Mouse (Mus musculus) forebrain, embryonic 16.5 days (tissue): ENCODE measurements around the gene Capzb. TPM values are rescaled to one million over a fixed set of nuclear protein-coding genes. Genes with fewer than 3 reads are reported as not detected.

ENCODE experiments used
- ATAC-seq: fragments of 200-750 bp; cut with Nextera tagmentation; 2 replicates; pipeline ENCODE4 v1.8.0; 2017; ENCODE audit warnings: mild to moderate bottlenecking, moderate library complexity
- H3K27ac ChIP-seq: fragments of 300-500 bp; sonication (generic); 2 replicates; pipeline ENCODE4 v1.5.1; 2014; ENCODE audit warnings: low read length, control low read depth
- H3K27me3 ChIP-seq: fragments of 300-500 bp; sonication (generic); replicated peaks from 2 replicates; pipeline ENCODE4 v1.6.1; 2014; ENCODE audit warnings: low read length; ENCODE audit not compliant: control insufficient read depth, insufficient read depth
- H3K36me3 ChIP-seq: fragments of 300-500 bp; sonication (generic); 2 replicates; pipeline ENCODE4 v1.6.1; 2014; ENCODE audit not compliant: control insufficient read depth, insufficient read depth
- H3K4me1 ChIP-seq: fragments of 300-500 bp; sonication (generic); replicated peaks from 2 replicates; pipeline ENCODE4 v1.6.1; 2014; ENCODE audit warnings: low read length; ENCODE audit not compliant: control insufficient read depth, insufficient read depth
- H3K4me2 ChIP-seq: fragments of 300-500 bp; sonication (generic); 2 replicates; pipeline ENCODE4 v1.6.1; 2014; ENCODE audit warnings: mild to moderate bottlenecking, low read length, control low read depth
- H3K4me3 ChIP-seq: fragments of 300-500 bp; sonication (generic); replicated peaks from 2 replicates; pipeline ENCODE4 v1.5.1; 2014; ENCODE audit warnings: mild to moderate bottlenecking, low read length, control low read depth
- H3K9ac ChIP-seq: fragments of 300-500 bp; sonication (generic); replicated peaks from 2 replicates; pipeline ENCODE4 v1.6.1; 2014; ENCODE audit warnings: low read depth, low read length, control low read depth
- H3K9me3 ChIP-seq: fragments of 300-500 bp; sonication (generic); 2 replicates; pipeline ENCODE4 v1.6.1; 2016; ENCODE audit warnings: low read length; ENCODE audit not compliant: control insufficient read depth
- WGBS: fragments of 180-500 bp; shearing (Covaris S2); extraction: QIAGEN DNeasy Blood & Tissue Kit; methylation state at CpG from one replicate; pipeline ENCODE4 v1.1.7; 2014; 5-methylcytosine and 5-hydroxymethylcytosine counted together
- polyA plus RNA-seq: library from polyadenylated mRNA; unstranded; fragments of >200 nt; fragmentation: Nextera tagmentation; extraction: Ambion mirVana; gene quantifications from 2 replicates; pipeline ENCODE4 v1.2.1, GENCODE M21; 2015

Capzb gene
- polyA plus RNA-seq, 1 experiment from 2014 or later, result 311 TPM

- WGBS, result 78% methylated on average over 2 of the region's 2 CpGs
- Histone ChIP-seq H3K36me3 (no peaks in the 10 kb centered on the region), H3K9ac (no peak overlapping the region), H3K9me3 (no peaks in the 10 kb centered on the region), H3K4me3 (no peak overlapping the region), H3K4me2 (no peak overlapping the region), H3K4me1 (no peaks in the 10 kb centered on the region), H3K27me3 (no peaks in the 10 kb centered on the region), H3K27ac (no peak overlapping the region)
- no peak for ATAC-seq
Measured at GRCm38 (mm10) chr4:139161076-139161475, 31.6 kb upstream of the Capzb start.

- Histone ChIP-seq H3K4me2 (no peak overlapping the region), H3K9me3 (no peaks in the 10 kb centered on the region), H3K27me3 (no peaks in the 10 kb centered on the region), H3K4me3 (no peak overlapping the region), H3K36me3 (no peaks in the 10 kb centered on the region), H3K9ac (no peak overlapping the region), H3K4me1 (no peaks in the 10 kb centered on the region), H3K27ac (no peak overlapping the region)
- ATAC-seq, result no peak
- WGBS, result 92% methylated on average over 6 of the region's 6 CpGs
Measured at GRCm38 (mm10) chr4:139164082-139164481, 28.6 kb upstream of the Capzb start.

GRCm38 (mm10) chr4:139165259-139165658 lies 27.4 kb upstream of the Capzb start:
- H3K27ac ChIP-seq, result no peak overlapping the region
- H3K9me3 ChIP-seq, result no peaks in the 10 kb centered on the region
- 81% methylated on average over 8 of the region's 8 CpGs for WGBS
- H3K4me1 ChIP-seq, result no peaks in the 10 kb centered on the region
- no peak overlapping the region for H3K9ac ChIP-seq
- no peak for ATAC-seq
- no peak overlapping the region for H3K4me2 ChIP-seq
- H3K36me3 ChIP-seq, result no peaks in the 10 kb centered on the region
- H3K4me3 ChIP-seq, result no peak overlapping the region
- no peaks in the 10 kb centered on the region for H3K27me3 ChIP-seq

- Histone ChIP-seq H3K9me3 (no peaks in the 10 kb centered on the region), H3K9ac (no peak overlapping the region), H3K27me3 (no peaks in the 10 kb centered on the region), H3K4me2 (no peak overlapping the region), H3K36me3 (no peaks in the 10 kb centered on the region), H3K4me3 (no peak overlapping the region), H3K27ac (no peak overlapping the region), H3K4me1 (no peaks in the 10 kb centered on the region)
- ATAC-seq, result no peak
- 87% methylated on average over 8 of the region's 8 CpGs for WGBS
Measured at GRCm38 (mm10) chr4:139166244-139166643, 26.5 kb upstream of the Capzb start.

- H3K27ac ChIP-seq, result no peak overlapping the region
- 82% methylated on average over 8 of the region's 8 CpGs for WGBS
- H3K4me3 ChIP-seq, result no peak overlapping the region
- no peak for ATAC-seq
- H3K27me3 ChIP-seq, result no peaks in the 10 kb centered on the region
- no peaks in the 10 kb centered on the region for H3K4me1 ChIP-seq
- H3K9me3 ChIP-seq, result no peaks in the 10 kb centered on the region
- H3K36me3 ChIP-seq, result no peaks in the 10 kb centered on the region
- H3K9ac ChIP-seq, result no peak overlapping the region
- H3K4me2 ChIP-seq, result no peak overlapping the region
Measured at GRCm38 (mm10) chr4:139167107-139167506, 25.6 kb upstream of the Capzb start.

- no peak overlapping the region for H3K4me3 ChIP-seq
- no peaks in the 10 kb centered on the region for H3K9me3 ChIP-seq
- no peak overlapping the region for H3K9ac ChIP-seq
- H3K4me1 ChIP-seq, result no peaks in the 10 kb centered on the region
- H3K27me3 ChIP-seq, result no peaks in the 10 kb centered on the region
- no peaks in the 10 kb centered on the region for H3K36me3 ChIP-seq
- ATAC-seq, result no peak
- no peak overlapping the region for H3K27ac ChIP-seq
- WGBS, result 81% methylated on average over 15 of the region's 15 CpGs
- no peak overlapping the region for H3K4me2 ChIP-seq
Measured at GRCm38 (mm10) chr4:139168985-139169747, 23.5 kb upstream of the Capzb start.

- Histone ChIP-seq H3K27ac (no peak overlapping the region), H3K9ac (no peak overlapping the region), H3K9me3 (no peaks in the 10 kb centered on the region), H3K27me3 (no peaks in the 10 kb centered on the region), H3K4me2 (no peak overlapping the region), H3K4me1 (no peaks in the 10 kb centered on the region), H3K36me3 (no peaks in the 10 kb centered on the region), H3K4me3 (no peak overlapping the region)
- no peak for ATAC-seq
- whole genome bisulfite sequencing, result 77% methylated on average over 12 of the region's 12 CpGs
Measured at GRCm38 (mm10) chr4:139169748-139170279, 22.9 kb upstream of the Capzb start.

- H3K27ac ChIP-seq, result no peak overlapping the region
- 63% methylated on average over 20 of the region's 20 CpGs for WGBS
- no peaks in the 10 kb centered on the region for H3K4me1 ChIP-seq
Measured at GRCm38 (mm10) chr4:139175061-139175971, 17.4 kb upstream of the Capzb start.

GRCm38 (mm10) chr4:139176023-139176422 lies 16.7 kb upstream of the Capzb start:
- Histone ChIP-seq H3K27me3 (no peaks in the 10 kb centered on the region), H3K4me3 (no peak overlapping the region), H3K4me2 (no peak overlapping the region), H3K4me1 (no peaks in the 10 kb centered on the region), H3K9ac (no peak overlapping the region), H3K36me3 (no peaks in the 10 kb centered on the region), H3K9me3 (no peaks in the 10 kb centered on the region), H3K27ac (no peak overlapping the region)
- ATAC-seq, result no peak
- WGBS, result 70% methylated on average over 6 of the region's 6 CpGs

More at GRCm38 (mm10) chr4:139175061-139175971, 17.4 kb upstream of the Capzb start:
- Histone ChIP-seq H3K9ac (no peak overlapping the region), H3K36me3 (no peaks in the 10 kb centered on the region), H3K4me2 (no peak overlapping the region), H3K27me3 (no peaks in the 10 kb centered on the region), H3K4me3 (no peak overlapping the region), H3K9me3 (no peaks in the 10 kb centered on the region)
- ATAC-seq, result no peak
